Mouse (Mus musculus): ENCODE measurements at regions not wholly inside any gene's neighbourhood (a gene's known extent, or its start where the extent isn't known, plus 50 kb on each side); places are given as distances from the start of the nearest gene placed in this dataset.

DNA sequence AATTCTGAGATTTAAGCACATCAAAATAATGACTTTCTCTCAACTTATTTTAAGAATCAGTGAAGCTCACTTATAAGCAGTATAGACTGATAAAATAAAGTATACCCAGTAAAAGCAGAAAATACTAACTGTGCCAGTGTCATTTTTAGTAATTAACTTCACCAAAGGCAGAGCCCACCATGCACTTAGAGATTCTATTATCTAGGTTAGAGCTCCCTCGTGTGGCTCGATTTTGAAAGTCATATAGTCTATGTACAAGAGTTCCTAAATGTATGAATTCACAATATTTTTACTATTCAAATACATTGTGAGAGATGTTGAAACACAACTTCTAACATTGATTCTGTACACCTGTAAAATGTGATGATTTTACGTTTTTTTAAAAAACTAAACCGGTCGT is 589.3 kb downstream of the Kcnj3 start:
- peak; percentile 72 for DNase-seq (ENCODE audit: low read depth, low spot score)

DNA sequence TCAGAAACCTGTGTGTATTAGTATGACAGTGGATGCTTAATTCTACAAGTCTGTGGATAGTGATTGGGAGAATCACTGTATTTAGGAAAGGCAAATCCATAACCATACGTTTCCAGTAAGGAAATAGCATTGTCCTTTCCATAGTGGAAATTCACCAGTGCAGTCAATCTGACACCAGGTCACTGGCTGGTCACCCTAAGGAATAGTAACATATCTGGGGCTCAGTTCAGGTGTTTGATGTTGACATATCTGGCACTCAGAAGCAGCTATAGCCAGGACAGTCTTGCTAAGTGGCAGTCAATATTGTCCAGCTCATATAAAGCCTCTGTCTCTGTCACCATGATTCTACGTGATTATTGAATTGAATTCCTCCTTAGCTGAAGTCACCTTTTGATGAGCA is 593.2 kb downstream of the Kcnj3 start:
- DNase-seq (ENCODE audit: low read depth, low spot score) = no peak
